Mouse (Mus musculus) ES-E14 (cell line): ENCODE results near the gene Zer1.

Experiments used
- CHD2 ChIP-seq: IDR thresholded peaks from 2 replicates; pipeline ENCODE4 v1.6.1; 2014; ENCODE audit warnings: mild to moderate bottlenecking, low read depth, low read length, inconsistent platforms
- HCFC1 ChIP-seq: IDR thresholded peaks from 2 replicates; pipeline ENCODE4 v1.6.1; 2012; ENCODE audit warnings: low read length, inconsistent platforms, borderline replicate concordance; ENCODE audit not compliant: insufficient read depth
- MAFK ChIP-seq: IDR thresholded peaks from 2 replicates; pipeline ENCODE4 v1.6.1; 2014; ENCODE audit warnings: mild to moderate bottlenecking, low read depth, low read length, inconsistent platforms; ENCODE audit not compliant: insufficient read depth
- ZC3H11A ChIP-seq: IDR thresholded peaks from 2 replicates; pipeline ENCODE4 v1.6.1; 2012; ENCODE audit warnings: low read depth, mild to moderate bottlenecking, inconsistent platforms, low read length, borderline replicate concordance
- ZNF384 ChIP-seq: IDR thresholded peaks from 2 replicates; pipeline ENCODE4 v1.6.1; 2012; ENCODE audit warnings: low read depth, low read length, inconsistent platforms

- TF ChIP-seq HCFC1 (no peak), MAFK (no peak), ZC3H11A (no peak), CHD2 (no peak), ZNF384 (no peak)
Measured at GRCm38 (mm10) chr2:30084113-30084512, 40.3 kb downstream of the Zer1 start.
